Mouse (Mus musculus) brown adipose tissue, adult 24 weeks (tissue): ENCODE results near the gene Nudt2. TPM values are rescaled to one million over a fixed set of nuclear protein-coding genes. Genes with fewer than 3 reads are reported as not detected.

ENCODE experiments used
- H3K27ac ChIP-seq: fragments of 200-500 bp; replicated peaks from 2 replicates; pipeline ENCODE4 v1.5.1; 2012; ENCODE audit warnings: low read depth, mild to moderate bottlenecking, low read length
- H3K4me1 ChIP-seq: fragments of 200-500 bp; 2 replicates; pipeline ENCODE4 v1.6.1; 2012; ENCODE audit warnings: low read length, mixed read lengths; ENCODE audit not compliant: control insufficient read depth, insufficient read depth, insufficient read length
- H3K4me3 ChIP-seq: fragments of 200-500 bp; 2 replicates; pipeline ENCODE4 v1.5.1; 2012; ENCODE audit warnings: low read depth, mild to moderate bottlenecking, low read length, moderate library complexity; ENCODE audit not compliant: insufficient read depth
- polyA plus RNA-seq: library from polyadenylated mRNA; stranded (reverse); fragments of >200 nt; gene quantifications from 2 replicates; pipeline ENCODE4 v1.2.4, GENCODE M21; 2012; ENCODE audit not compliant: missing spikeins, insufficient read depth, insufficient read length

Gene Nudt2
- polyA plus RNA-seq, 1 experiment: 71.7 TPM

- H3K27ac ChIP-seq: no peak overlapping the region
- peaks cover 8% of the 10 kb centered on the region; the same call in 1 of the 2 replicates for H3K4me1 ChIP-seq
- peak overlapping the region; percentile 67 for H3K4me3 ChIP-seq
Observed at GRCm38 (mm10) chr4:41502171-41502940, 37.4 kb downstream of the Nudt2 start.

GRCm38 (mm10) chr4:41502986-41503412 is 38.0 kb downstream of the Nudt2 start, which contains the start of gene AI464131:
Gene AI464131, minus strand, starts transcription at chr4:41503076.
- Histone ChIP-seq H3K4me1 (peaks cover 8% of the 10 kb centered on the region; the same call in 1 of the 2 replicates), H3K4me3 (peak within 1 kb of the TSS; percentile 67), H3K27ac (no peak within 1 kb of the TSS)

- Histone ChIP-seq H3K4me1 (peaks cover 4% of the 10 kb centered on the region; the same call in 1 of the 2 replicates), H3K27ac (no peak overlapping the region), H3K4me3 (no peak overlapping the region)
Observed at GRCm38 (mm10) chr4:41504325-41504724, 39.4 kb downstream of the Nudt2 start.

DNA sequence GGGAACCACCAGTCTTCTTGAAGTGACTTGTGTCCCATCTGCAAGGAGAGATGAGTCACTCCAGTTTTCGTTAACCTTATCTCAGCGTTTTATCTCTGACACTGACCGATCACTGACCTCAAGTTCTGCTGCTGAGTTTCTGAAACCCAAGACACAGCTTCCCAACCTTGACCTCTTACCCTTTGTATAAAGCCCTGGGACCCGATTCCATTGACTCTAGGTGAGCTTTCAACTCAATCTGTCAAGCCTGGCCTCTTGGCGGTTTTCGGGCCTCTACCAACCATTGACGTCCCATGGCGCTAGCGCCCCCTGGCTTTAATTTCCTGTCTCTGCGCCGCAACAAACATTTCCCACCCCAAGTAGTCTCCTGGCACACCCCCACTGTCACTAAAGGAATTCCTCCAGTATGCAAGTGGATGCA is 40.2 kb downstream of the Nudt2 start:
- Histone ChIP-seq H3K27ac (no peak overlapping the region), H3K4me1 (peaks cover 4% of the 10 kb centered on the region; the same call in 1 of the 2 replicates), H3K4me3 (no peak overlapping the region)

- Histone ChIP-seq H3K27ac (peak overlapping the region; percentile 36), H3K4me1 (peaks cover 4% of the 10 kb centered on the region; the same call in 1 of the 2 replicates), H3K4me3 (peak overlapping the region; percentile 66; the same call in 1 of the 2 replicates)
Observed at GRCm38 (mm10) chr4:41506156-41506555, 41.2 kb downstream of the Nudt2 start.

GRCm38 (mm10) chr4:41506906-41507305 is 42.0 kb downstream of the Nudt2 start:
- Histone ChIP-seq H3K4me1 (peaks cover 4% of the 10 kb centered on the region; the same call in 1 of the 2 replicates), H3K27ac (no peak overlapping the region), H3K4me3 (peak overlapping the region; percentile 66)

- H3K27ac ChIP-seq: no peak overlapping the region
- peak overlapping the region; percentile 66 for H3K4me3 ChIP-seq
- H3K4me1 ChIP-seq: no peaks in the 10 kb centered on the region
Observed at GRCm38 (mm10) chr4:41507326-41507924, 42.5 kb downstream of the Nudt2 start.

GRCm38 (mm10) chr4:41507998-41508397 is 43.0 kb downstream of the Nudt2 start:
- no peaks in the 10 kb centered on the region for H3K4me1 ChIP-seq
- H3K4me3 ChIP-seq: no peak overlapping the region
- H3K27ac ChIP-seq: no peak overlapping the region

DNA sequence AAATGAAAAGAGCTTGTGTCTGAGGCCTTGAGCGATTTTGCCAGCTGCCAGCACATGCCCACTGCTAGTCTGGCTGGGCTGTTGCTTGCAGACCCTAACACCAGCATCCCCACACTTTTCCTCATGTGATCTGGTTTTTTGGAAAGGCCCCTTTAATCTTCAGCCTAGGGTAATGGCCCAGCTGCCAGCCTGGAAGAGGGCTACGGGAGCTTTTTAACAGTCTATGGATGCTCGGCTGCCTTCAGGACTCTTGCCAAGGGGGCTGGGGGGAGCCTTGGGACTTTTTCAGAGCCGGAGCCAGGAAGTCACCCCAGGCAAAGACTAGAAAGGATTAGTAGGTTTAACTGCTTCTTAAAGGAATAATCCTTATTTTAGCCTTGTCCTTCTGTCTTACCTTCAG is 48.4 kb downstream of the Nudt2 start:
- Histone ChIP-seq H3K4me3 (no peak overlapping the region), H3K27ac (no peak overlapping the region), H3K4me1 (no peaks in the 10 kb centered on the region)

GRCm38 (mm10) chr4:41513714-41514113 is 48.8 kb downstream of the Nudt2 start:
- no peak overlapping the region for H3K27ac ChIP-seq

GRCm38 (mm10) chr4:41517233-41517632 is 52.3 kb downstream of the Nudt2 start, which contains the start of gene 1110017D15Rik:
Gene 1110017D15Rik, minus strand, starts transcription at chr4:41517333.
- Histone ChIP-seq H3K27ac (no peak within 1 kb of the TSS), H3K4me3 (no peak within 1 kb of the TSS), H3K4me1 (no peaks in the 10 kb centered on the region)

More at GRCm38 (mm10) chr4:41513714-41514113, 48.8 kb downstream of the Nudt2 start:
- Histone ChIP-seq H3K4me1 (no peaks in the 10 kb centered on the region), H3K4me3 (no peak overlapping the region)

- no peaks in the 10 kb centered on the region for H3K4me1 ChIP-seq
- H3K27ac ChIP-seq: no peak overlapping the region
- no peak overlapping the region for H3K4me3 ChIP-seq
Observed at GRCm38 (mm10) chr4:41518349-41518748, 53.4 kb downstream of the Nudt2 start.

DNA sequence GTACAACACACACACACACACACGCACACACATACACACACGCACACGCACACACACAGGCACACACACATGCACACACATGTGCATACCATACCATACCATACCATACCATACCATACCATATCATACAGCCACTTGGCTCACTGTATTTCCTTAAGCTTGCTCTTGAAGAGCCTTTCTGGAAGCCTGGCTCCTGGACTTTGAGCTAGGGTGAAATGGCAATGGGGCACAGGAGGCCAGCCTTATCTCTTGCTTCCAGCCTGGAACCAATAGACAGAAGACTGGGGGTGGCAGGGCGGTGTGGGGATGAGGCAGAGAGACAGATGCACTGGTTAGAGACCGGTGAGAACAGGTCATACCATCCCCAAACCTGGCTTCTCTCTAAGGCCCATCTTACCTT is 54.2 kb downstream of the Nudt2 start:
- no peak overlapping the region for H3K27ac ChIP-seq
- no peak overlapping the region for H3K4me3 ChIP-seq

GRCm38 (mm10) chr4:41520641-41521040 is 55.7 kb downstream of the Nudt2 start:
- Histone ChIP-seq H3K27ac (no peak overlapping the region), H3K4me3 (no peak overlapping the region), H3K4me1 (no peaks in the 10 kb centered on the region)

More for the DNA sequence above, 54.2 kb downstream of the Nudt2 start:
- no peaks in the 10 kb centered on the region for H3K4me1 ChIP-seq

DNA sequence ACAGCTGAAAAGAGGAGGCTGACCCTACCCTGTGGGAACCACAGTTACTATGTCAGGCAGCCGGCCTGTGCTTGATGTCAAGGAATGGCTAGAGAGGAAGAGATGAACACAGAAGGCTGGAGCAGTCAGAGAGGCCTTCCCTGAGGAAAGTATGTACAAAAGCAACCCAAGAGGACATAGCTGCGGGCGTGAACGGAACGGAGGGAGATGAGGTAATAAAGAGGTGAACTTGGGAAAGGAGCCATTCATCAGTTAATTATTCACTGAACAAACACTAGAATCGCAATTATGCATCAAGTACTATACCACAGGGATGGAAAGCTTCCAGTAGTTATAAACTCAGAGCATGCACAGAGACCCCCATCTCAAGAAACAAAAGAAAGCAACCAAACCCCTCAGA is 57.2 kb downstream of the Nudt2 start:
- H3K4me1 ChIP-seq: no peaks in the 10 kb centered on the region
- no peak overlapping the region for H3K27ac ChIP-seq
- H3K4me3 ChIP-seq: no peak overlapping the region
